Mouse (Mus musculus): ENCODE measurements around the gene Krtap4-7. TPM values are rescaled to one million over a fixed set of nuclear protein-coding genes. Genes with fewer than 3 reads are reported as not detected.
"Not testable (repeated sequence)": the region's sequence is repeated elsewhere in the genome, so short reads cannot be mapped to it uniquely, and the experiment has no call there.

Krtap4-7 gene
- polyA plus RNA-seq (2016; fragmentation: Nextera tagmentation; extraction: Ambion mirVana), result not detected in 2 replicates

DNA sequence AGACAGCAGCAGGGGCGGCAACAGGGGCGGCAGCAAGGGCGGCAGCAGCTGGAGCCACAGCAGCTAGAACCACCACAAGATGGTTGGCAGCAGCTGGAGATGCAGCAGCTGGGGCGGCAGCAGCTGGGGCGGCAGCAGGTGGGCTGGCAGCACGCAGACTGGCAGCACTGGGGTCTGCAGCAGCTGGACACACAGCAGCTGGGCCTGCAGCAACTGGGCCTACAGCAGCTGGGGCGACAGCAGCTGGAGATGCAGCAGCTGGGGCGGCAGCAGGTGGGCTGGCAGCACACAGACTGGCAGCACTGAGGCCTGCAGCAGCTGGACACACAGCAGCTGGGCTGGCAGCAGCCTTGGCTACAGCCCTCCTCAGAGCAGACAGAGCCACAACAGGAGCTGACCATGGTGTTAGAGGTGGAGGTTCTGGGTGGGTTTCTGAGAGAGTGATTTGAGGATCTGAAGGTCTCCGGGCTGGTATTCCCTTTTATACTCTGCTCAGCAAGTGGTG is at the start of gene Krtap4-7:
Gene Krtap4-7, minus strand, starts transcription at position 455 of the 505 bp plus-strand sequence.
- not testable (repeated sequence) for H3K27ac ChIP-seq; H3K27me3 ChIP-seq; H3K9me3 ChIP-seq (replicated peaks)

DNA sequence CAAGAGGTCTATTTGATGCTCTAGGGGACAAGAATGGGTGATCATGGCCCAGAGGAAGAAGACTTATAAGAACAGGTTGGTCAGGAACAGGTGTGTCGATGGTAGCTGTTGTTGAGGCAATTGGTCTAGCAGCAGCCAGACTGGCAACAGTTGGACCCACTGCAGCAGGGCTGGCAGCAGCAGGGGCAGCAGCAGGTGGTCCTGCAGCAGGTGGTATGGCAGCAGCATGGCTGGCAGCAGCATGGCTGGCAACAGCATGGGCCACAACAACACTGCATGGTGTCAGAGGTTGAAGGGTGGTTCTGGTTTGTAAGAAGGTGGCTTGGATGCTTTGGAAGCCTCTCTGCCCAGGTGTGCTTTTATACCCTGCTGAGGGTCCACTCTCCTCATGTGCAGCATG is 46.6 kb upstream of the Krtap4-7 start, which contains the start of gene Gm14190:
Gene Gm14190, minus strand, starts transcription at position 278 of the 400 bp plus-strand sequence.
- Histone ChIP-seq H3K9ac (no peak within 1 kb of the TSS), H3K9me3 (replicated peaks) (no peaks in the 10 kb centered on the region), H3K27me3 (no peaks in the 10 kb centered on the region), H3K27ac (no peak within 1 kb of the TSS), H3K4me1 (no peaks in the 10 kb centered on the region), H3K4me3 (no peak within 1 kb of the TSS), H3K4me2 (replicated peaks) (no peak within 1 kb of the TSS), H3K36me3 (no peaks in the 10 kb centered on the region)
- ATAC-seq (ENCODE audit: low FRiP score), result no peak
- 91% methylated on average over 1 of the region's 1 CpGs for WGBS

More for the DNA sequence above, at the start of gene Krtap4-7:
- not testable (repeated sequence) for H3K9ac ChIP-seq; H3K4me1 ChIP-seq; H3K4me3 ChIP-seq; ATAC-seq (ENCODE audit: low FRiP score); H3K4me2 ChIP-seq (replicated peaks); H3K36me3 ChIP-seq
- WGBS, result 81% methylated on average over 9 of the region's 9 CpGs

DNA sequence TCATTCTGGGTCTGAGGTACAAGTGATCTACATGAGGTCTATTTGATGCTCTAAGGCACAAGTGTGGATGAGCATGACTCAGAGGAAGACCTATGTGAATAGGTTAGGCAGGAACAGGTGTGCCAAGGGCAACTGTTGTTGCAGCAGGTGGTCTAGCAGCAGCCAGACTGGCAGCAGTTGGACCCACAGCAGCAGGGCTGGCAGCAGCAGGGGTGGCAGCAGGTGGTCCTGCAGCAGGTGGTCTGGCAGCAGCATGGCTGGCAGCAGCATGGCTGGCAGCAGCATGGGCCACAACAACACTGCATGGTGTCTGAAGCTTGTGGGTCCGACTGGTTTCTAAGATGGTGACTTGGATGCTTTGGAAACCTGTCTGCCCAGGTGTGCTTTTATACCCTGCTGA is 41.3 kb upstream of the Krtap4-7 start:
- WGBS, result 88% methylated on average over 1 of the region's 1 CpGs
- not testable (repeated sequence) for ATAC-seq (ENCODE audit: low FRiP score); H3K4me1 ChIP-seq; H3K4me2 ChIP-seq (replicated peaks); H3K9me3 ChIP-seq (replicated peaks); H3K36me3 ChIP-seq; H3K9ac ChIP-seq; H3K27me3 ChIP-seq; H3K27ac ChIP-seq; H3K4me3 ChIP-seq

DNA sequence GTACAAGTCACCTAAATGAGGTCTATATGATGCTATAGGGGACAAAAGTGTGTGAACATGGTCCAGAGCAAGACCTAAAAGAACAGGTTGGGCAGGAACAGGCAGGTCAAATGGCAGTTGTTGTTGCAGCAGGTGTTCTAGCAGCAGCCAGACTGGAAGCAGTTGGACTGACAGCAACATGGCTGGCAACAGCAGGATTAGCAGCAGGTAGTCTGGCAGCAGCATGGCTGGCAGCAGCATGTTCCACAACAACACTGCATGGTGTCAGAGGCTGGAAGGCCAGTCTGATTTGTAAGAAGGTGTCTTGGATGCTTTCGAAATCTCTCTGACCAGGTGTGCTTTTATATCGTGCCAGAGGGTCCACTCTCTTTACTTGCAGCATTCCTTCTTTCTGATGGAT is 39.6 kb upstream of the Krtap4-7 start:
- Histone ChIP-seq H3K27ac (no peak overlapping the region), H3K4me2 (replicated peaks) (no peak overlapping the region), H3K9me3 (replicated peaks) (no peaks in the 10 kb centered on the region), H3K9ac (no peak overlapping the region), H3K4me3 (no peak overlapping the region), H3K4me1 (no peaks in the 10 kb centered on the region), H3K36me3 (no peaks in the 10 kb centered on the region), H3K27me3 (no peaks in the 10 kb centered on the region)
- no peak for ATAC-seq (ENCODE audit: low FRiP score)
- WGBS, result 79% methylated on average over 2 of the region's 2 CpGs

DNA sequence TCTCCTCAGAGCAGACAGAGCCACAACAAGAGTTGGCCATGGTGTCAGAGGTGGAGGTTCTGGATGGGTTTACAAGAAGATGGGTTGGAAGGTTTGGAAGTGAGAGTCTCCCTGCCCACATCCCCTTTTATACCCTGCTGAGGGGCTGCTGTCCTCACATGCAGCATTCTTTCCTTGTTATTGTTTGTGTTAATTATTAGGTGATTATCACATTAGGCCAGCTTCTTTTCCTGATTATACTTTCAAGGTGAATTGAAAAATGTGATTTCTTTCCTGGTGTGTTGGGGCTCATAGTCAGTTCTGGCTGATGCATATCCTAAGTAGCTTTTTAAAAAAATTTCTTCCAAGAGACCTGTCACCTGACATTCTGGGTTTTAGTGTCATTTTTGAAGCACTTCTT is 22.0 kb upstream of the Krtap4-7 start, which contains the start of gene Krtap4-6:
Gene Krtap4-6, minus strand, starts transcription at position 101 of the 400 bp plus-strand sequence.
- Histone ChIP-seq H3K36me3 (no peaks in the 10 kb centered on the region), H3K4me2 (replicated peaks) (no peak within 1 kb of the TSS), H3K27ac (no peak within 1 kb of the TSS), H3K9ac (no peak within 1 kb of the TSS), H3K4me3 (no peak within 1 kb of the TSS), H3K27me3 (no peaks in the 10 kb centered on the region), H3K9me3 (replicated peaks) (no peaks in the 10 kb centered on the region), H3K4me1 (no peaks in the 10 kb centered on the region)
- ATAC-seq (ENCODE audit: low FRiP score), result no peak

DNA sequence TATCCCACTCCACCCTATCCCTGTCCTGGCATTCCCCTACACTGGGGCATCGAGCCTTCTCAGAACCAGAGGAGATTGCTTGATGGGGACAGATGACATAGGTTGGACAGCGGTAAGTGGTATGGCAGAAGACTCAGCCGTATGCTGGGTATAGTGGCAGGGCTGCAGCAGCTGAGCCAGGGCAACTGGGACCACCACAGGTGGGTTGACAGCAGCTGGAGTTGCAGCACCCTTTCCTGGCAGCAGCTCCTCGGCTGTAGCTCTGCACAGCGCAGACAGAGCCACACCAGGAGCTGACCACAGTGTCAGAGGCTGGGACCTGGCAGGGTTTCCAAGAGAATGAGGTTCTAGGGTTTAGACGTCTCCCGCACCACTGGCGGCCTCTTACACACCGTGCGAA is 18.9 kb upstream of the Krtap4-7 start:
- Histone ChIP-seq H3K36me3 (no peaks in the 10 kb centered on the region), H3K9ac (no peak overlapping the region), H3K4me3 (no peak overlapping the region), H3K4me1 (no peaks in the 10 kb centered on the region), H3K27ac (no peak overlapping the region), H3K9me3 (replicated peaks) (no peaks in the 10 kb centered on the region), H3K27me3 (no peaks in the 10 kb centered on the region), H3K4me2 (replicated peaks) (no peak overlapping the region)
- 85% methylated on average over 10 of the region's 10 CpGs for WGBS
- no peak for ATAC-seq (ENCODE audit: low FRiP score)

DNA sequence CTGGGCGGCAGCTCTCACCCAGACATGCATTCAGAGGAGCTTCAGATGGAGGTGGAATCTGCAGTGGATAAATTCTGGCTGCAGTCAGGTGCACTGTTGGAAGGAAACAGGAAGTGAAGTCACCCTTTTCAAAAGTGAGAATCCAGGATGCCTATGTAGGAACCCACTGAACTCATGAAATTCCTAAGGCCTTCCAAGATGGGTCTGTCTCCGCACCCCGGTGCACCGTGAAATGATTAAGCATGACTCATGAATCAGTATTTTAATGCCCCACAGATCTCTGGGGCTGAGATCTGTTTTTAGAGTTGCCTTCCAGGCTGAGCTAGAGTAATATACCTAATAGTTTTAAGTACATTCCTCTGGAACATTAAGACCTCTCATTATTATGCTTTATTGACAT is 15.4 kb upstream of the Krtap4-7 start:
- H3K4me1 ChIP-seq, result no peaks in the 10 kb centered on the region
- no peak overlapping the region for H3K9ac ChIP-seq
- ATAC-seq (ENCODE audit: low FRiP score), result no peak
- H3K9me3 ChIP-seq (replicated peaks), result no peaks in the 10 kb centered on the region
- no peak overlapping the region for H3K27ac ChIP-seq
- no peaks in the 10 kb centered on the region for H3K36me3 ChIP-seq
- 89% methylated on average over 4 of the region's 4 CpGs for WGBS
- no peaks in the 10 kb centered on the region for H3K27me3 ChIP-seq
- H3K4me2 ChIP-seq (replicated peaks), result no peak overlapping the region
- H3K4me3 ChIP-seq, result no peak overlapping the region

DNA sequence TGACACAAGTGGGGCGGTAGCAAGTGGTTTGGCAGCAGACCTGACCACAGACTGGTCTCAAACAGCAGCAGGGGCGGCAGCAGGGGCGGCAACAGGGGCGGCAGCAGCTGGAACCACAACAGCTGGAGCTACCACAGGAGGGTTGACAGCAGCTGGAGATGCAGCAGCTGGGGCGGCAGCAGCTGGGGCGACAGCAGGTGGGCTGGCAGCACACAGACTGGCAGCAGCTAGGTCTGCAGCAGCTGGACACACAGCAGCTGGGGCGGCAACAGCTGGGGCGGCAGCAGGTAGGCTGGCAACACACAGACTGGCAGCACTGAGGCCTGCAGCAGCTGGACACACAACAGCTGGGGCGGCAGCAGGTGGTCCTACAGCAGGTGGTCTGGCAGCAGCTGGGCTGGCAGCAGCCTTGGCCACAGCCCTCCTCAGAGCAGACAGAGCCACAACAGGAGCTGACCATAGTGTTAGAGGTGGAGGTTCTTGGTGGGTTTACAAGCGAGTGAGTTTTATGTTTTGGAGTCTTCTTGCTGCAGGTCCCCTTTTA is 14.7 kb upstream of the Krtap4-7 start, which contains the start of gene Gm11563:
Gene Gm11563, minus strand, starts transcription at position 494 of the 544 bp plus-strand sequence.
- H3K4me3 ChIP-seq; H3K9me3 ChIP-seq (replicated peaks); H3K36me3 ChIP-seq; H3K27me3 ChIP-seq; H3K9ac ChIP-seq; H3K4me2 ChIP-seq (replicated peaks); ATAC-seq (ENCODE audit: low FRiP score); H3K4me1 ChIP-seq; H3K27ac ChIP-seq: not testable (repeated sequence)
- 59% methylated on average over 10 of the region's 10 CpGs for WGBS

DNA sequence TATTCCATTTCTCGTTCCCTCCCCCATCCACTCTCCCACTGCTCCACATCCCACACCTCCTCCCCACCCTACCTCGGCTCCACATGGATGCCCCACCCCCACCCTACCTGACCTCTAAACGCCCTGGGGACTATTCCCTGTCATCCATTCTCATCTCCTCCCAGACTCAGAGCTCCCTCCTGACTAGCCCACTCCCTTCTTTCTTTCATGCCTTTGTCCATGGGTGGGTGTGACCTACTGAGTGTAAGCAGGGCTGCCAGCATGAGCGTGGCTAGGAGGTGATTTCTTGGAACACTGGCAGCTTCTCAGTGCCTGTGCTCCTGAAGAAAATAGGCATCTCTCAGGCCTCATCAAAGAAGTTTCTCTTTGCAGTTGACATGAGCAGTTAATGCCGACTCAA is 13.2 kb upstream of the Krtap4-7 start:
- H3K4me1 ChIP-seq, result no peaks in the 10 kb centered on the region
- no peak overlapping the region for H3K4me2 ChIP-seq (replicated peaks)
- H3K27ac ChIP-seq, result no peak overlapping the region
- H3K27me3 ChIP-seq, result no peaks in the 10 kb centered on the region
- no peak overlapping the region for H3K4me3 ChIP-seq
- no peaks in the 10 kb centered on the region for H3K36me3 ChIP-seq
- H3K9ac ChIP-seq, result no peak overlapping the region
- WGBS, result 49% methylated on average over 5 of the region's 5 CpGs
- no peak for ATAC-seq (ENCODE audit: low FRiP score)
- H3K9me3 ChIP-seq (replicated peaks), result no peaks in the 10 kb centered on the region

DNA sequence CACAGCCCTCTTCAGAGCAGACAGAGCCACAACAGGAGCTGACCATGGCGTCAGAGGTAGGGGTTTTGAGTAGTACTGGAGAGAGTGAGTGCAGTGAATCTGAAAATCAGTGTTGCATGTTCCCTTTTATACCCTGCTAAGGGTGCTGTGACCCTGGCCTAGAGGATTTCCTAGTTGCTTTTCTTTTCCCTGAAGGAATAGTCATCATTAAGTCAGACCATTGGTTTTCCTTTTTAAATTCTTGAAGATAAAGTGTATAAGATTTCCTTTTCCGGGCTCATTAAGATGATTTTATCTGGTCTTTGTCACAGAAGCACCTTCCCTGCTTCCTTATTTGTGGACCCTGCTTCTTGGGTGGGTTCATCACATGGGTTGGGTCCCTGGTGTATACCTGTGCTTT is 6.2 kb upstream of the Krtap4-7 start, which contains the start of gene Gm11555:
Gene Gm11555, minus strand, starts transcription at position 101 of the 400 bp plus-strand sequence.
- no peak for ATAC-seq (ENCODE audit: low FRiP score)
- Histone ChIP-seq H3K4me3 (no peak within 1 kb of the TSS), H3K36me3 (no peaks in the 10 kb centered on the region), H3K4me1 (no peaks in the 10 kb centered on the region), H3K9ac (no peak within 1 kb of the TSS), H3K27ac (no peak within 1 kb of the TSS), H3K9me3 (replicated peaks) (no peaks in the 10 kb centered on the region), H3K27me3 (no peaks in the 10 kb centered on the region), H3K4me2 (replicated peaks) (no peak within 1 kb of the TSS)
- WGBS, result 83% methylated on average over 2 of the region's 2 CpGs

DNA sequence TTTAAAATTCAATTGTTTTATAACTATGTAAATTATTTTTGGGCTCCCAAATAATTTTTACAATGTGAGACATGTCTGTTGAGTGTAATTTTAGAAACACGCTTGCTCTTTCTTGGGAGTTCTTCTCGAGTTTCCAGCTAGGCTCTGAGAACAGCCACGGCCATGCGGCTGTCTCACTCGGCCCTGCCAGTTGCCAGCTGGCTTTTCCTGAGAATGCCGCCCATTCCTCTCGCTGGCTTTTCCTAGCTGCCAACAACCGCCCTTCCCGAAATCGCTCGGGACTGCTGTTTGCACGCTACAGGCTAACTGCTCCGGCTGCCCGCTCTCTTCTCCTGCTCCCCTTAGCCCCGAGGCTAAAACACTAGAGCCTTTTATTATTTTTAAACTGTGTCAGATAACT is 2.6 kb upstream of the Krtap4-7 start:
- no peaks in the 10 kb centered on the region for H3K4me1 ChIP-seq
- ATAC-seq (ENCODE audit: low FRiP score), result no peak
- WGBS, result 91% methylated on average over 15 of the region's 15 CpGs

DNA sequence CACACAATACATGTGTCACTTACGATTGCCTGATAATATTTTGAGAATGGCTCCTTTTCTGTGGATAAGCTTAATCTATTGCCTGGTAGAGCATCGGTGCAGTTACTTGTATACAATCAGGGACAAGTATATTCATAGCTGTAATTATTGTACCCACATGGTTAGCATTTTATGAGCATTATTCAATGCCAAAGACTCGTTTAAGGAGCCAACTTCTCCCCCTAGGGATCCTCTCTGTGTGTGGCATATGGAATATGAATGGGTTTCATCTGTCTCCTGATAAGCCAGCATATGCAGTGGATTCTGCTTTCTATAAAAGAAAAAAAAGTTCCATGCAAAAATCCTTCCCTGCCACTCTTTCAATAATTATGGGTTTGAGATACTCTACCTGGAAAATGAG is 462 bp upstream of the Krtap4-7 start:
- WGBS, result 78% methylated on average over 3 of the region's 3 CpGs

More for the DNA sequence above, 2.6 kb upstream of the Krtap4-7 start:
- H3K36me3 ChIP-seq, result no peaks in the 10 kb centered on the region
- no peaks in the 10 kb centered on the region for H3K27me3 ChIP-seq
- no peaks in the 10 kb centered on the region for H3K9me3 ChIP-seq (replicated peaks)
- H3K4me2 ChIP-seq (replicated peaks), result no peak overlapping the region
- H3K27ac ChIP-seq, result no peak overlapping the region
- no peak overlapping the region for H3K4me3 ChIP-seq
- no peak overlapping the region for H3K9ac ChIP-seq

DNA sequence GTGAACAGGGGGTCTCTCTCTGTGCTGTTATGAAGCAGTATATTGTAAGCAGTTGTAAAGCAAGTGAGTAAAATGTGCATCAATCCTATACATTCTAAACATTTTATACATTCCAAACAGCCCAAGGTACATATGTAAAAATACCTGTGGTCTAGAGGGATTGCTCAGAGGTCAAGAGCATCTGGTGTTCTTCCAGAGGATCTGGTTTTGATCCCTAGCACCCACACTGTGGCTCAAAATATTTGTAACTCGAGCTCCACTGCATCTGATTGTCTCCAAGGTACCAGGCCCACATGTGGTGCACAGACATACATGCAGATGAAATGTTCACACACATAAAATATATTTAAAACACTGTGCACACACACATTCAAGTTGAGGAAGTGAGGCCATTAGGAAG is 3.0 kb downstream of the Krtap4-7 start:
- H3K27me3 ChIP-seq, result no peaks in the 10 kb centered on the region
- H3K4me1 ChIP-seq, result no peaks in the 10 kb centered on the region
- no peak overlapping the region for H3K27ac ChIP-seq
- no peak overlapping the region for H3K4me3 ChIP-seq
- no peaks in the 10 kb centered on the region for H3K9me3 ChIP-seq (replicated peaks)
- 41% methylated on average over 1 of the region's 1 CpGs for WGBS
- H3K4me2 ChIP-seq (replicated peaks), result no peak overlapping the region
- ATAC-seq (ENCODE audit: low FRiP score), result no peak
- no peaks in the 10 kb centered on the region for H3K36me3 ChIP-seq
- H3K9ac ChIP-seq, result no peak overlapping the region

More for the DNA sequence above, 462 bp upstream of the Krtap4-7 start:
- H3K27me3 ChIP-seq, result no peaks in the 10 kb centered on the region
- ATAC-seq (ENCODE audit: low FRiP score), result no peak
- no peaks in the 10 kb centered on the region for H3K36me3 ChIP-seq
- H3K4me2 ChIP-seq (replicated peaks), result no peak overlapping the region
- no peak overlapping the region for H3K9ac ChIP-seq
- H3K4me1 ChIP-seq, result no peaks in the 10 kb centered on the region
- H3K27ac ChIP-seq, result no peak overlapping the region
- no peaks in the 10 kb centered on the region for H3K9me3 ChIP-seq (replicated peaks)
- no peak overlapping the region for H3K4me3 ChIP-seq
